Mouse (Mus musculus) megakaryocyte, embryonic 14.5 days (primary cell): Measurements from ENCODE around the gene Antxrl.

Experiments
- FLI1 ChIP-seq: IDR thresholded peaks from 2 replicates; pipeline ENCODE4 v1.6.1; 2012; ENCODE audit warnings: low read length, inconsistent platforms, mixed read lengths
- GATA1 ChIP-seq: IDR thresholded peaks from 3 replicates; pipeline ENCODE4 v1.6.1; 2012; ENCODE audit warnings: mixed read lengths, low read length, inconsistent platforms, borderline replicate concordance

- TF ChIP-seq GATA1 (no peak), FLI1 (no peak)
These were observed 67.8 kb downstream of the Antxrl start for GRCm38 (mm10) chr14:34120016-34120910.
